Mouse (Mus musculus) lung, adult 2 months (tissue): ENCODE data around the gene Syn3.

Experiments
- CTCF ChIP-seq: fragments of 200-500 bp; IDR thresholded peaks from 2 replicates; pipeline ENCODE4 v1.5.1; 2011; ENCODE audit warnings: mild to moderate bottlenecking, low read length, control low read depth; ENCODE audit not compliant: insufficient read depth
- POLR2A ChIP-seq: fragments of 200-500 bp; IDR thresholded peaks from 2 replicates; pipeline ENCODE4 v1.6.1; 2011; ENCODE audit warnings: low read depth, mild to moderate bottlenecking, control low read depth, low read length, borderline replicate concordance; ENCODE audit errors: extremely low read depth

DNA sequence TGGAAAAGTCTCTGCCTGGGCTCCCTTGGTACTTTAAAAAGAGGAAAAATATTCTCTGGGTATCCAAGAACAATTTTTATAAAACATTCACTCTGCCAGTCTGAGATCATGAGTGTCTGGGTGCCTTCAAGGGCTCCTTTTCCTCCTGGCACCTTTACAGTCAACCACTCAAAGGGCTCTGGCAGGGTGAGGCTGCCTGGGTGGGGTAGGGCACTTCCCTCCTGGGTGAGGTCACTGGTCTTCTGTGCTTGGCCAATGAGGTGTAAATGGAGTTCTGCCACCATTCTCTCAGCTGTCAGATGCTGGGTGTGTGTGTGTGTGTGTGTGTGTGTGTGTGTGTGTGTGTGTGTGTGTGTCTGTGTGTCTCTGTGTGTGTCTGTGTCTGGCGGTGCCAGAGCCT lies 39.1 kb downstream of the Syn3 start:
- TF ChIP-seq POLR2A (no peak), CTCF (no peak)
